Mouse (Mus musculus) limb, embryonic 14.5 days (tissue): ENCODE data around the gene Exoc3l4. TPM values are rescaled to one million over a fixed set of nuclear protein-coding genes. Genes with fewer than 3 reads are reported as not detected.

Experiments
- ATAC-seq: fragments of 200-750 bp; cut with Nextera tagmentation; 2 replicates; pipeline ENCODE4 v1.8.0; 2017; ENCODE audit warnings: low read depth, moderate number of reproducible peaks, moderate TSS enrichment; ENCODE audit not compliant: low FRiP score
- DNase-seq: peaks from one replicate; pipeline ENCODE4 v3.0.0-alpha.2; 2015; ENCODE audit warnings: low spot score
- H3K27ac ChIP-seq: fragments of 300-500 bp; sonication (generic); replicated peaks from 2 replicates; pipeline ENCODE4 v1.5.1; 2014; ENCODE audit warnings: low read depth, mild to moderate bottlenecking, low read length, moderate library complexity, mixed read lengths
- H3K27me3 ChIP-seq: fragments of 300-500 bp; sonication (generic); 2 replicates; pipeline ENCODE4 v1.6.1; 2014; ENCODE audit warnings: low read length, mixed read lengths; ENCODE audit not compliant: control insufficient read depth, insufficient read depth
- H3K36me3 ChIP-seq: fragments of 300-500 bp; sonication (generic); 2 replicates; pipeline ENCODE4 v1.6.1; 2014; ENCODE audit warnings: mild to moderate bottlenecking, low read length, moderate library complexity, mixed read lengths; ENCODE audit not compliant: control insufficient read depth, insufficient read depth
- H3K4me1 ChIP-seq: fragments of 300-500 bp; sonication (generic); 2 replicates; pipeline ENCODE4 v1.6.1; 2014; ENCODE audit warnings: antibody characterized with exemption, low read length, mixed read lengths; ENCODE audit not compliant: control insufficient read depth, insufficient read depth
- H3K4me2 ChIP-seq: fragments of 300-500 bp; sonication (generic); replicated peaks from 2 replicates; pipeline ENCODE4 v1.6.1; 2014; ENCODE audit warnings: low read depth, mild to moderate bottlenecking, low read length, moderate library complexity; ENCODE audit not compliant: severe bottlenecking
- H3K4me3 ChIP-seq: fragments of 300-500 bp; sonication (generic); replicated peaks from 2 replicates; pipeline ENCODE4 v1.5.1; 2014; ENCODE audit warnings: low read length
- H3K9ac ChIP-seq: fragments of 300-500 bp; sonication (generic); 2 replicates; pipeline ENCODE4 v1.6.1; 2014; ENCODE audit warnings: mild to moderate bottlenecking, low read depth, low read length, moderate library complexity; ENCODE audit not compliant: severe bottlenecking
- H3K9me3 ChIP-seq: fragments of 300-500 bp; sonication (generic); 2 replicates; pipeline ENCODE4 v1.6.1; 2016; ENCODE audit warnings: low read length; ENCODE audit not compliant: control insufficient read depth
- POLR2A ChIP-seq: fragments of 200-500 bp; IDR thresholded peaks from 2 replicates; pipeline ENCODE4 v1.8.0; 2012; ENCODE audit warnings: inconsistent platforms, mild to moderate bottlenecking, moderate library complexity, borderline replicate concordance; ENCODE audit not compliant: insufficient read depth, insufficient read length; ENCODE audit errors: extremely low read depth
- WGBS: fragments of 180-500 bp; shearing (Covaris S2); extraction: QIAGEN DNeasy Blood & Tissue Kit; methylation state at CpG from one replicate; pipeline ENCODE4 v1.1.7; 2014; 5-methylcytosine and 5-hydroxymethylcytosine counted together
- polyA plus RNA-seq, 2 experiments: library from polyadenylated mRNA; depleted of rRNA in 1 of 2; stranded (reverse) in 1 of 2; unstranded in 1 of 2; fragments of >200 nt; fragmentation: Nextera tagmentation in 1 of 2; extraction: Ambion mirVana in 1 of 2; gene quantifications; 2 replicates each; pipeline versions ENCODE4 v1.2.1 to v1.2.3; 2012 to 2014

Exoc3l4 gene
- 11.7 and 14.9 TPM in 2 replicates for polyA plus RNA-seq (2012; rRNA removed)
- 7.4 and 7.7 TPM in 2 replicates for polyA plus RNA-seq (2014; fragmentation: Nextera tagmentation; extraction: Ambion mirVana)

DNA sequence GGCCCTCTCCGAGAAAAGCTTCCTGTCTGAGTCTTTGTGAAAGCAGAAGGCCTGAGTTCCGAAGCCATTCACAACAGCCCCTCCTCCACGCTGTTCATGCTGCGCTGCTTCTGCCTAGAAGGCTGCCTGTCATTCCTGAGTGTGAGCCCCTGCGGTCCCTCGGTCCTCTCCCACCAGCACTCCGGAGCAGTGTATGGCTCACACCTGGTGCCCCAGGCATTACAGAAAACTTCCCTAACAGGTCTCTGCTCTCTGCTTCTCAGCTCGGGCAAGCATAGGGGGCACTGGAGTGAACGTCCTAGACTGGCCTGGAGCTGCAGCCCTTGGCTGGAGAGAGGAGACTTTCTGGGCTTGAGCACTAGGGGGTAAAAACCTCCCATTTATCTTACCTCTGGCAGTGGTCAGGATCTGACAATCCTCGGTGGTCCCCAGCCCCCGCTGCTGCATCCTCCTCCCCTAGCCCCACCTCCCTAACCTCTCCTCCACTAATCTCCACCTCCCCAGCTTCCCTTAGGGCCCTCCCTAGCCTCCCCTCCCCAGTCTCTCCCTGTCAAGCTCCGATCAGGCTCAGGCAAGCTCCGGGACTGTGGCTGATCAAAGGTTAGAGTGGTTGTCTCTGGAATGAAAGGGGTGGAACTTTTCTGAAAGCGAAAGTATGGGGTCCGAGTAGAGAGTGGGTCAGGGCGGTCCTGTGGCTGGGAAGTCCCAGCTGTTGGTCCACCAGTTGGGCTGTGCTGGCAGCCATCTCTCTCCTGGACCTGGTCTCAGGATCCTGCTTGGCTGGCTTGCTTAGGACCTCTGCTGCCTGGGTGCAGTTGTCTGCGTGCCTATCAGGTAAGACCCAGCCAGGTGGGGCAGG is at the start of gene Exoc3l4:
Exoc3l4 (plus strand) TSS at position 97 of the 859 bp plus-strand sequence.
- Histone ChIP-seq H3K4me2 (peak within 1 kb of the TSS; percentile 47), H3K4me3 (peak within 1 kb of the TSS; percentile 26), H3K27ac (no peak within 1 kb of the TSS), H3K9me3 (no peaks in the 10 kb centered on the region), H3K4me1 (peaks cover 19% of the 10 kb centered on the region), H3K27me3 (peaks cover 19% of the 10 kb centered on the region), H3K36me3 (no peaks in the 10 kb centered on the region), H3K9ac (peak within 1 kb of the TSS; percentile 32)
- ATAC-seq (no peak), DNase-seq (no peak)
- WGBS, result 4% methylated on average over 17 of the region's 17 CpGs
- no peak for TF ChIP-seq POLR2A

DNA sequence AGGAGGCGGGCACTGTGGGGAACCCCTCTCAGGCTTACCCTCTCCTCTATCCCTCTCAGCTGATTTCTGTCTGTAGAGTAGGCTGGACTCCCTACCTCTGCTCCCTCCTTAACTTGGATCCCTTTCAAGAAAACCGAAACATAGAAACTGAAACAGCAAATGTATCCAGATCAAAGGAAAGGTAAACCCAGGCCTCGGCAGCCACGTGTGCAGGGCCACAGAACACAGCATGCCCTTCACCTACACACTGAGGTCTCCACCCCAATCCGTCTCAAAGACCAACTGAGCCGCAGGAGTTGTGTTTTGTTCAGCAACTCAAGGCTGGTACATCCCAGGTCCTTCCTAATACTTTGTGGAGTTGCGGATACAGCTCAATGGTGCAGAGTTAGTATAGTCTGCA is 49.8 kb upstream of the Exoc3l4 start:
- 74% methylated on average over 7 of the region's 7 CpGs for WGBS
- no peak for TF ChIP-seq POLR2A
- Histone ChIP-seq H3K4me2 (no peak overlapping the region), H3K4me3 (no peak overlapping the region), H3K27me3 (no peaks in the 10 kb centered on the region), H3K27ac (no peak overlapping the region), H3K36me3 (no peaks in the 10 kb centered on the region), H3K9me3 (no peaks in the 10 kb centered on the region), H3K9ac (no peak overlapping the region), H3K4me1 (peaks cover 31% of the 10 kb centered on the region)
- DNase-seq (no peak), ATAC-seq (no peak)

DNA sequence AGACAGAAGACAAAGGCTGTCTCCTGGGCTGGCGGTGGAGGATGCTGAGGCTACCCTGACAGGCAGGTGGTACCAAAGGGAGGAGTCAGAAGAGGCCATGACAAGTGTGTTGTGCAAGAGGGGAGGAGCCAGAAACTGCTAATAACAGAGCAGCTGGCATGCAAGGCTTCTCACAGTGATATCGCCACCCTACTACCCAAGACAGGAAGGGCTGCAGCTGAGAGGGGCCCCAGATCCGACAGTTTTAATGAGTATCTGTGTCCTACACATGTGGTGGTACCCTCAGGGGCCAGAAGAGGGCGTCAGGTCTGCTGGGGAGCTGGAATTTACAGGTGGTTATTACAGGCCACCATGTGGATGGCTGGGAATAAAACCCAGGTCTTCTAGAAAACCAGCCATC is 46.6 kb upstream of the Exoc3l4 start:
- ATAC-seq (no peak), DNase-seq (no peak)
- Histone ChIP-seq H3K9ac (no peak overlapping the region), H3K27ac (no peak overlapping the region), H3K4me2 (no peak overlapping the region), H3K4me1 (peaks cover 28% of the 10 kb centered on the region), H3K27me3 (no peaks in the 10 kb centered on the region), H3K9me3 (no peaks in the 10 kb centered on the region), H3K36me3 (no peaks in the 10 kb centered on the region), H3K4me3 (no peak overlapping the region)
- no peak for TF ChIP-seq POLR2A
- 48% methylated on average over 4 of the region's 4 CpGs for WGBS

DNA sequence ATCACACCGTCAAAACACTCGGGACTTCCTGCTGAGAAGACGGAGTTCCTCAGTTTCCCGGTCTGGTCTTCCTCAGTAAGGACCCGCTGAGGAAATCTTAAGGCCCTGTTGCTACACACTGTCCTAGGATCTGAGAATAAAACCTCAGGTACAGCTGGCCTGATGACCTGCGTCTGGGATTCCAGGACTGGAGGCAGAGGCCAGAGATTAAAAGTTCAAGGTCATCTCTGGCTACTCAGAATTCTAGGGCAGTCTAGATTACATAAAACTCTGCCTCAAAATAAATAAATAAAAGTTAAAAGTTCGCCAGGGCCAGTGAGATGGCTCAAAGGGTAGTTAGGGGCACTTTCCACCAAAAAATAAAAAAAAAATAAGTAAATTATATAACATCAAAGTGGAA is 44.9 kb upstream of the Exoc3l4 start:
- H3K9me3 ChIP-seq, result no peaks in the 10 kb centered on the region
- no peaks in the 10 kb centered on the region for H3K36me3 ChIP-seq
- peaks cover 39% of the 10 kb centered on the region for H3K4me1 ChIP-seq
- no peak overlapping the region for H3K4me2 ChIP-seq
- 87% methylated on average over 7 of the region's 7 CpGs for WGBS
- no peak for TF ChIP-seq POLR2A
- H3K4me3 ChIP-seq, result no peak overlapping the region
- H3K9ac ChIP-seq, result no peak overlapping the region
- no peaks in the 10 kb centered on the region for H3K27me3 ChIP-seq
- no peak for DNase-seq
- no peak for ATAC-seq
- no peak overlapping the region for H3K27ac ChIP-seq

DNA sequence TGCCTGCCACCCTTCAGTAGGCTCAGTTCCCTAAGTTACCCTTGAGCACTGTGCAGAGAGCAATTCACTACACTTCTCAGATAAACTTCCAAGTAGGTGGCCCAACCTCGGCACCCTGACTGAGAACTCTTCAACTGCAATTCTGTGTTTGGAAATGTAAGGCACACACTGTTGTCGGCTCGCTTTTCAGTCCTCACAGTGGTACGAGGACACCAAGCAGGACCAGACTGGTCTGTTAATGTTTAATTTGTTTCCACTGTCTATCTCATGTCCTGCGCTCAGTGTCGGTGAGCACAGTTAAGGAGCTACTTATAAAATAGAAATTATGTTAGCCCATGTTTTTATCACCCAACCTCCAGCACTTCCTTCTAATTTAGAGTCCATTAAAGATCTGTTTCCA is 43.4 kb upstream of the Exoc3l4 start:
- no peak for TF ChIP-seq POLR2A
- 83% methylated on average over 6 of the region's 6 CpGs for WGBS
- H3K4me1 ChIP-seq, result peaks cover 34% of the 10 kb centered on the region

More for the DNA sequence above, 43.4 kb upstream of the Exoc3l4 start:
- Histone ChIP-seq H3K4me2 (no peak overlapping the region), H3K27me3 (no peaks in the 10 kb centered on the region), H3K9ac (no peak overlapping the region), H3K4me3 (no peak overlapping the region), H3K27ac (no peak overlapping the region), H3K9me3 (no peaks in the 10 kb centered on the region), H3K36me3 (no peaks in the 10 kb centered on the region)
- no peak for ATAC-seq
- DNase-seq, result no peak
